Mouse (Mus musculus) spleen, postnatal 36 days (tissue): Measurements from ENCODE around the gene Atf7ip.
"Not testable (repeated sequence)": the region's sequence is repeated elsewhere in the genome, so short reads cannot be mapped to it uniquely, and the experiment has no call there.

ENCODE experiments used
- DNase-seq, 2 experiments: peaks; one replicate each; pipeline ENCODE4 v3.0.0; 2022; ENCODE audit warnings: low spot score in 2 of 2, mixed read lengths in 1 of 2

Gene Atf7ip

GRCm38 (mm10) chr6:136505867-136506266 lies at the start of gene Atf7ip:
Gene Atf7ip (plus strand): TSS chr6:136506167.
- not testable (repeated sequence) for DNase-seq

DNA sequence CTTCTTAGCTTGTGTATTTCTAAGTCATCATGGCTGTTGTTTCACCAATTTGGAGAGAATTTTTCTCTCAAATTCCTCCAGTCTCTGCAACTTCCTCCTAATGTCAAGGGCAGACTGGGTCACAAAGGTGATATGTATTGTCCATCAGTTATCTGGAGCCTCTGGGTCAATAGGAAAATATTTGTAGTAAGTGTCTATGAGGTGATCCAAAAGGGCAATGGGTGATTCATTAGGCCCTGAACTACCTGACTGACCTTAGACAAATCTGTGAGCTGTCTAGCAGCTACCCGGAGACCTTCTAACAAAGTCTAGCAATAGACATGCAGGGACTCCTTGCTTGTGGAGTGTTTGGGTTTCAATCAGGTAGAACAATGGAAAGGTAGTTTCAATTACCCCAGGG lies 49.7 kb upstream of the Atf7ip start:
- no peak for DNase-seq

GRCm38 (mm10) chr6:136459156-136459555 lies 46.8 kb upstream of the Atf7ip start:
- DNase-seq, result no peak

GRCm38 (mm10) chr6:136463491-136463890 lies 42.5 kb upstream of the Atf7ip start:
- peak; percentile 40 to 57 for DNase-seq

- peak; percentile 76 to 78 for DNase-seq
These were observed 41.8 kb upstream of the Atf7ip start for GRCm38 (mm10) chr6:136464121-136464621.

DNA sequence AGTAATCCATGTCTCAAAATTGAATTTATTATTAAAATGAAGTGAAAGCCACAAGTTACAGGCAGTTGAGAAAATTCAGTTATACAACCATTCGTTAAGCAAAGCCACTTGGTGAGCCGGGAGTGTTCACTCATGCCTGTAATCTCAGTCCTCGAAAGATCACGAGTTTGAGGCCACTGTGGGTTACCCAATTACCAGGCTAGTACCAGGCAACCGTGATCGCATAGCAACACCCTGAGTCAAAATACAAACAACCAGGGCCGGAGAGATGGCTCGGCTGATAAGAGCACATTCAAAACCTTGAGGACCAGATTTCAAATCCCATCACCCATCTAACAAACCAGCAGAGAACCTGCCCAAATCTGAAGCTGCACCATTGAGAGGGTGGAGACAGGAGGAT lies 40.9 kb upstream of the Atf7ip start:
- no peak for DNase-seq

GRCm38 (mm10) chr6:136465959-136466381 lies 40.0 kb upstream of the Atf7ip start:
- peak; percentile 68 to 80 for DNase-seq

- peak; percentile 79 to 87 for DNase-seq
These were observed 38.8 kb upstream of the Atf7ip start for GRCm38 (mm10) chr6:136466956-136467750.

GRCm38 (mm10) chr6:136467837-136468236 lies 38.1 kb upstream of the Atf7ip start:
- no peak for DNase-seq

DNA sequence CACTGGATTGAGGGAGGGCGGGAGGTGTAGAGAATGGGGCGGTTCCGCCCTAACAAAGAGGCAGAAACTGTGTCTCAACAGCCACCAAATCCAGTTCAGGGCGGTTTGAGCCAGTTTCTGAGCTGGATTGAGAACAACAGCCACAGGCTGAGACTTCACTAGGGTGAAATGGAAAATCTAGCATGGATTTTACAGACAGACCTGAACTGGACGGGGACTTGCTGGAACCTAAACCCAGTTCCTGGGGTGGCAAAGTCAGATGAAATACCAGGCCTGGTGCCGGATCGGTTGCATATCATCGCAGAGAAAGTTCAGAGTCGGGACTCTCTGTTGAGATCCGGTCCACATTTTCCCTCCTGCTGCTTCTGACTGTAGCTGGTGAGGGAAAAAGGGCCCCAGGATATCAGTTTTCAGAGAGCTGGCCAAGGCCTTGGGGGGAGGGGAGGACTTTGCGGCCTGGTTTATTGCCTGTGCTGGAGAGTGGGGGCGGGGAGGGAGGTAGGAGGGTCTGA lies 37.5 kb upstream of the Atf7ip start:
- peak; percentile 87 to 91 for DNase-seq

DNA sequence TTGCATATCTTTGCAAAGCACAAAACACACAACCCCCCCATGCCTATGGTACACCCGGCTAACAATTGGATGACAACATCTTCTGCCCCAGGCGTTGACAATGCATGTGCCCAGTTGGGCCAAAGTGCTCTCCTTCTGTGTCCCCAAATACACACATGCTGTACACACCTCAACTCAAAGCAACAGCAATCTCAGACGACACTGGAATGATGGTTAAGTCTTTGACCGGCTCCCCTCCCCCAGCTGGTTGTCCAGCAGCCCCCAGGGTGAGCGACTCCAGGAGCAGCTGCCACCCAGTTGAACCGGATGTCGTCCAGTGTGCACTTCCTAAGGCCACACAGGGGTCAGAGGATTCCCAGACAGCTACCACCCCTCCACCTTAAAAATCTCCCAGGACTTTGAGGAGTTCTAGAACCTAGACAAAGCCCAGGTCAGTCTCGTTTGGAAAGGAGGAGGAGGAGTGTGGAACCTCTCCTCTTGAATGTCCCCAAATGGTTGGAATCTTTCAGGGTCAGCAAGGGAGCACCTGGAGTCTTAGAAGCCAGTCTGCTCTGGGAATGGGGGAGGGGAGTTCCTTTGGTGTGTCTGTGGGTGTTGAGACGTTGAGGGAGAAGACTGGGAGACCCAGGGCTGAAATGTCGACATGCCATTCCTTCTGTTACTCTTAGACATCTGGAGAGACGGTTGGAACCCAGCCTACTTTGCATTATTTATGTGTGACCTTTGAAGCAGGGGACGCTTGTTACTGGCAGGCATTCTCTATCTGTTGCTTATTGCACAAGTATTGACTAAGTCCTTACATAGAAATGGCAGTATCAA lies 36.8 kb upstream of the Atf7ip start:
- DNase-seq, result no peak

DNA sequence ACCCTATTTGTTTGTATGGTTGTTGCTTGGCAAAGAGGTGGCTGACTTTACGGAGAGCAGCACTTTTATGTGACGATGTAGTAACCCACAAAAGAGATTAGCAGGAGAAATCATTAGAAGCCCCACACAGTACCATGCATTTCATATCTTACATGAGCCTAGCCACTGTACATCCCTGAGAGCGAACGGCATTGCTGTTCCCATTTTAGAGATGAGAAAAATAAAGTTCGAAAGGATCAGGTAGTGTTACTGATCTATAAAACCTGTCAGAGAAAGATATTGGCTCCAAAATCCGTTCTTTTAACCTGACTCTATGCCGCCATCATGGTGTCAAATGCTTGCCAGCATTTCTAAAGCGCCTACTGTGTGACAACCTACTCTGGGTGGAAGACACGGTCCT lies 36.2 kb upstream of the Atf7ip start:
- no peak for DNase-seq

GRCm38 (mm10) chr6:136470321-136471230 lies 35.4 kb upstream of the Atf7ip start:
- DNase-seq, result peak; percentile 89 to 90

DNA sequence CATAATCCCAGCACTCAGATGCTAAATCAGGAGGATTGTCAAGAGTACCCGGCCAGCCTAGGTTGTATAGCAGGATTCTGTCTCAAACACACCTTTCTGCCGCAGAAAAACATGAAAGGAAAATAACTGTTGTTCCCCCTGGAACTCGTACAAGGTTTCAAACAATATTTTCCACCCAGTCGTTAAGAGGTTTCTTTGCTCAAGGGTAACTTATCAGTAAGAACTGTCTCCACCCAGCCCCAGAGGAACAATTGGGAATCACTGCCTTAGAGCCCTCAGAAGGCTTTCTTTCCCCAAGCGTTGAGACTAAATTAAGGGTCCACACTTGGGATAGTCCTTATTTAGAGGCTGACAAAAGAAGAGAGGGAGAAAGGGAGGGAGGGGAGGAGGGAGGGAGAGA lies 34.4 kb upstream of the Atf7ip start:
- no peak for DNase-seq

DNA sequence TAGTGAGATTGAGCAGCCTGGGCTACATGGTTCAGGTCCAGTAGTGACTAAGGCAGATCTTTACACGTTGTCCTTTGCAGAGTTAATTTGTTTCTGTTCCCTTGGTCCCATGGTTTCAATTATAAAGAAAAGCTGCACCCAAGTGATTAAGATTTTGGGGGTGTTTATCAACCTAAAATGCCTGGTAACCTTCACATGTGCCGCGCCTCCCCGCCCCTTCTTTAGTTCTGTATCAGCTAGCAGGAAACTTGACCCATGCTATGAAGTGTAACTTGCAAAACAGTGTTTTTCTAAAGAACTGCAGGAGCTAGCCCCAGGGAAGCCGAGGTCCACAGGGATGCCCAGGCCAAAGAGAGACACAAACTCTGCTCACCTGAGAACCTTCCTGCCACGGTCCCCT lies 33.2 kb upstream of the Atf7ip start:
- DNase-seq, result peak in 1 of 2 experiments; percentile 54

DNA sequence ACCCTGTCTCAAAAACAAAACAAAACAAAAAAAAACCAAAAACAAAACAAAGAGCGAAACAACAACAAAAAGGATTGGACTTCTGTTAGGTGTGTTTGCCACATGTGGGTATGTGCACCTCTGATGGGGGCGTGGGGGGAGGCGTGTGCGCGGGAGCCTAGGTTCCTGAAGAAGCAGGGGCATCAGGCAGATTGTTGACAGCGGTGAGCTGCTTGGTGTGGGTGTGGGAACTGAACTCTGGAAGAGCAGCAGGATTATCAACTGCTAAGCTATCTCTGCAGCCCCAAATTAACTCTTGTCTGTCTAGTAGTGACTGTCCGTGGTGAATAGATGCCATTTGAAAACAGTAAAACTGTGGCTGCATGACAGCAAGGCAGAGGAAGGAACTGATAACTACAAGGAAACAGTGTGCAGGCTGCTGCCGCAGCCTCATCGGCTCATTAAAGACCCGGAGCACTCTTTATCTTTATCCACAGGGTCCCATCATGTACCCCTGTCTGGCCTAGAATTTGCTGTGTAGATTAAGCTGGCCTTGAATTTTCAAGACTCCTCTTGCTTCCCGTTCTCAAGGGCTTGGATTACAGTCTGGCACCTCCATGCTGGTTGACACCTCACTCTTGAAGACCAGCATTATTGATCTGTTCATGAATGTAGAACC lies 32.4 kb upstream of the Atf7ip start:
- DNase-seq, result no peak

- no peak for DNase-seq
These were observed 30.7 kb upstream of the Atf7ip start for GRCm38 (mm10) chr6:136475171-136475860.

DNA sequence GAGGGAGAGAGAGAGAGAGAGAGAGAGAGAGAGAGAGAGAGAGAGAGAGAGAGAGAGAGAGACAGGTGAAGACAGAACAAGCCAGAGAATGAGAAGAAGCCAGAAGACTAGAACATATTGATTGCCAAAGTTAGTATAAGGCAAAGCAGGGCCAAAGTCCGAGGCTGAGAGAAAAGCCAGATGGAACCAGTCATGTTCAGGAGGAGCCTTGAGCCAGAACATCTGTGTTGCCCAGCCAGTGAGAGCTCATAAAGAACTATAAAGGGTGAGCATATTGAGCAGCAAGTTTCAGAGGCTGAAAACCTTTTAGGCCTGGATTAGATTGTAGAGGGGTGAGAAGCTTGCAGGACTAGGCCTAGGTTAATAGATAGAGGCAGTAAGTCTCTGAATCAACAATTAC lies 28.1 kb upstream of the Atf7ip start:
- DNase-seq, result no peak

- DNase-seq, result no peak
These were observed 22.4 kb upstream of the Atf7ip start for GRCm38 (mm10) chr6:136483531-136483930.

GRCm38 (mm10) chr6:136484093-136484492 lies 21.9 kb upstream of the Atf7ip start:
- peak; percentile 55 to 69 for DNase-seq
